Mouse (Mus musculus) megakaryocyte, embryonic 14.5 days (primary cell): ENCODE results near the gene Ptges2. TPM values are rescaled to one million over a fixed set of nuclear protein-coding genes. Genes with fewer than 3 reads are reported as not detected.
"Not testable (repeated sequence)": the region's sequence is repeated elsewhere in the genome, so short reads cannot be mapped to it uniquely, and the experiment has no call there.

Source experiments
- H3K27me3 ChIP-seq: replicated peaks from 2 replicates; pipeline ENCODE3; 2012; ENCODE audit warnings: inconsistent platforms
- H3K36me3 ChIP-seq: replicated peaks from 2 replicates; pipeline ENCODE3; 2012; ENCODE audit warnings: low read length, inconsistent platforms, mixed read lengths
- H3K4me1 ChIP-seq: 2 replicates; pipeline ENCODE4 v1.6.1; 2012; ENCODE audit warnings: inconsistent platforms
- H3K4me3 ChIP-seq: replicated peaks from 2 replicates; pipeline ENCODE3; 2012; ENCODE audit warnings: moderate library complexity, mild to moderate bottlenecking, inconsistent platforms
- H3K9me3 ChIP-seq: 2 replicates; pipeline ENCODE4 v1.6.1; 2012; ENCODE audit warnings: inconsistent platforms
- FLI1 ChIP-seq: IDR thresholded peaks from 2 replicates; pipeline ENCODE4 v1.6.1; 2012; ENCODE audit warnings: low read length, inconsistent platforms, mixed read lengths
- GATA1 ChIP-seq: IDR thresholded peaks from 3 replicates; pipeline ENCODE4 v1.6.1; 2012; ENCODE audit warnings: mixed read lengths, low read length, inconsistent platforms, borderline replicate concordance
- polyA plus RNA-seq: library from polyadenylated mRNA; stranded (reverse); fragments of >175 nt; gene quantifications from 2 replicates; pipeline ENCODE4 v1.2.3, GENCODE M21; 2012; ENCODE audit warnings: low replicate concordance; ENCODE audit not compliant: insufficient read depth

Gene Ptges2
- polyA plus RNA-seq, 1 experiment = 3.4 TPM

DNA sequence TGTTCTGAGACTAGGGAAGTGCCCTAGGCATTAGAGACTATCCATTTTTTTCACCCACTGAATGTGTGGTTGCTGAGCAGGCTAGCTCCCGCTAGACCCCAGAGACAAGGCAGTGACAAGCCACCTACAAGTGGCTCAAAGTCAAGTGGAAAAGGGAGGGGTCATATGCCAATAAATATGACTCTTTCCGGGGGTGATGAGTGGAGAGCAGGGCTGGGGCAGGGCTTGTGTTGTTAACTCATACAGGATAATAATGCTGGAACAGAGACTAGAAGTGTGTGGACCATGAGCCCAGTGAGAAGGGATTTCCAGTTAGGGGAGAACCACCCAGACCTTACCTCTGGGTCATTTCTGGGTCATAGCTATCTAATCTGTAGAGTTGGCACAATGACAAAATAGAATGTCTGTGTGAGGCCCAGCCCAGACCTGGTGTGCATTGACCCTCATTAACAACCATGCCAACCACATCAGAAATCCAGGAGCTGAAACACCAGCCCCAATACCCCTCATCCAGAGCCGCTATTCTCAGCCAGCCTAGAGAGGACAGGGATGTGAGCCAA lies 41.3 kb upstream of the Ptges2 start:
- H3K36me3 ChIP-seq = no peaks in the 10 kb centered on the region
- H3K9me3 ChIP-seq = no peaks in the 10 kb centered on the region
- H3K4me1 ChIP-seq = peaks cover 58% of the 10 kb centered on the region
- TF ChIP-seq GATA1 (no peak), FLI1 (no peak)
- H3K4me3 ChIP-seq = no peak overlapping the region
- peaks cover 48% of the 10 kb centered on the region for H3K27me3 ChIP-seq

DNA sequence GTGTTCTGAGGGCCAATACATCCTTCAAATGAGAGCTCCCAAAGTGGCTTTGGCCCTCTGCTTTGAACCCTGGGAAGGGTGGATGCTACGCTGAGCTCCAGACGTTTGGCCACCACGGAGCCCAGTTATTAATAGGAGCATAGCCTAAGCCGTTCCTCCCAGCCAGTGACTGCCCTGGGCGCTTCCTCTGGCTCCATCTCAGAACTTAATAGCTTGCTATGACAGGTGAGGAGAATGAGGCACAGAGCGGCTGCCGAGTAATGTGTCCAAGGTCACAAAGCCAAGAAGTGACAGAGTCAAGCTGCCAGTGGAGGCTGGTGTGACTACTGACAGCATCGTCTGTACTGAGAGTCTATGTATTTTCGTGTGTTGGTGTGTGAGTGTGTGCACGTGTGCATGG lies 39.5 kb upstream of the Ptges2 start:
- Histone ChIP-seq H3K27me3 (peaks cover 30% of the 10 kb centered on the region), H3K9me3 (no peaks in the 10 kb centered on the region), H3K4me3 (no peak overlapping the region), H3K4me1 (peaks cover 49% of the 10 kb centered on the region), H3K36me3 (no peaks in the 10 kb centered on the region)
- TF ChIP-seq GATA1 (no peak), FLI1 (no peak)

DNA sequence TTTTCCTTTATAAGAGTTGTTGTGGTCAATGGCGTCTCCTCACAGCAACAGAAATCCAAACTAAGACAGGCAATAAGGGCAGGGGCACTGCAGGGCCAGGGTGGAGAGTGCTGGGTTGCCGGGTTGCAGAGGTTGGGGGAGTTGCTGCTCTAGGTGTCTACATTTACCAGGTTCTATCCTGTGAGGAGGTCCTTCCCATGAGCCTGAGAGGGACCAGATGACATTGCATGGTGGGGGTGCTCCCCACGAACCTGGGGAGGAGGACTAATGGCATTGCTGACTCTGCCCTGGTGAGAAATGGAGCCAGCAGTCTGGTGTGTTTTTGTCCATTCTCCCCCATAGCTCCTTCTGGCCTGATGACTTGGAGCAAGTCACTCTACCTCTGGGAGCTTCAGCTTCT lies 38.0 kb upstream of the Ptges2 start:
- no peak for TF ChIP-seq FLI1
- no peak for TF ChIP-seq GATA1
- Histone ChIP-seq H3K4me3 (no peak overlapping the region), H3K4me1 (peaks cover 42% of the 10 kb centered on the region), H3K36me3 (no peaks in the 10 kb centered on the region), H3K9me3 (no peaks in the 10 kb centered on the region), H3K27me3 (peaks cover 15% of the 10 kb centered on the region)

DNA sequence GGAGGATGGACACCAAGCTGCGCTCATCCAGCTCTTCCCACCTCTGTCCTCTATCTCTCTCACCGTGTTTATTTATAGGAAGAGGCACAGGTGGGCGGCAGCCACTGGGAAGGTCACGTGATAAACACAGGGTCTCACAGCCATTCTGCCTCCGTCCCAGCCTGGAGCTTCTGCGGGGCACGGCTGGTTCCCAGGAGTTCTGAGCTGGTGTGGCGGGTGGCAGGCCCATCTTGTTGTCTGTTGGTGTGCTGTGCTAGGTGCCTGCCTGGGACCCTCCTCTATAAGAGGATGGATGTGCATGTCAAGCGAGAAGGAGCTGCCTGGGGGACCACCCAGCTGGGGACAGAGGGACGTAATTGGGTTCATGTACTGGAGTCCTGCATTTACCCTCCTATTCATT lies 37.3 kb upstream of the Ptges2 start:
- Histone ChIP-seq H3K4me3 (no peak overlapping the region), H3K4me1 (peaks cover 38% of the 10 kb centered on the region), H3K36me3 (no peaks in the 10 kb centered on the region), H3K9me3 (no peaks in the 10 kb centered on the region), H3K27me3 (peaks cover 11% of the 10 kb centered on the region)
- no peak for TF ChIP-seq GATA1
- TF ChIP-seq FLI1 = no peak

DNA sequence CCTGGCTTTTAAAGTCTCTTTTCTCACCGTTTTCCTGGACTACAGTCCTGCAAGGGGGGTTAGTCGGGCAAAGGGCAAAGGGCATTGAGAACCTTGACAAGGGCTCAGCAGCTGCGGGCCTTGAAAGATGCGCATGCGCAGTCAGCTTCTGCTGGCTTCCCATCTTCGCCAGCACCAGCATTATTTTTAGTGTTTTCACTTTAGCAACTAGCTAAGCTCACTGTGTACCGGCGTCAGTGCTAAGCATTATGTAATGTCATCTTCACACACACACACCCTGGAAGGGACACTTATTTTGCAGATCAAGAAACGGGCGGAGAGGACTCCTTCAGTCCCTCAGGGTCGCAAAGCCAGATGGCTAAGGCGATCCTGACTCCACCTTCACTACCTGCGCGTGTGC lies 35.0 kb upstream of the Ptges2 start:
- TF ChIP-seq GATA1 (no peak), FLI1 (no peak)
- Histone ChIP-seq H3K4me1 (peaks cover 51% of the 10 kb centered on the region), H3K9me3 (no peaks in the 10 kb centered on the region), H3K27me3 (peaks cover 11% of the 10 kb centered on the region), H3K36me3 (peaks cover 16% of the 10 kb centered on the region), H3K4me3 (peak overlapping the region; percentile 93)

DNA sequence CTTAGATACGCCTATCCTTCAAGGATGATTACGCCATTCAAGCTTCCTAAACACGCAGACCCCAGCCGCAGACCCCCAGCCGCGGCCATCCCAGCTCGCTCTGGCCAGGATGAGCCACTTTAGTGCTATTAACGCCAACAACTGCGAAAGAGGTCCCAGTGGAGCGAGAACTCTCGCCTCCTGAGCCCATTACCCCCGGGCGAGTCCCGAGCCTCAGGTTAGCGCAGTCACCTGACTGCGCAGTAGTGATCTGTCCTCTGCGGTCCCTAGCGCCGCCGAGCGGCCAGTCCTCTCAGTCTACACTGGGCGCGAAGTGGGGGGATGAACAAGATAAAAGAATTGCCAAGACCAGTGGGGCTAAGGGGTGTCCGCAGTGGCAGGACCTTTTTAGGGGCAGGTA lies 34.3 kb upstream of the Ptges2 start:
- TF ChIP-seq FLI1 (no peak), GATA1 (no peak)
- H3K9me3 ChIP-seq = no peaks in the 10 kb centered on the region
- H3K36me3 ChIP-seq = peaks cover 23% of the 10 kb centered on the region
- peaks cover 9% of the 10 kb centered on the region for H3K27me3 ChIP-seq
- peaks cover 58% of the 10 kb centered on the region for H3K4me1 ChIP-seq
- peak overlapping the region; percentile 93 for H3K4me3 ChIP-seq

DNA sequence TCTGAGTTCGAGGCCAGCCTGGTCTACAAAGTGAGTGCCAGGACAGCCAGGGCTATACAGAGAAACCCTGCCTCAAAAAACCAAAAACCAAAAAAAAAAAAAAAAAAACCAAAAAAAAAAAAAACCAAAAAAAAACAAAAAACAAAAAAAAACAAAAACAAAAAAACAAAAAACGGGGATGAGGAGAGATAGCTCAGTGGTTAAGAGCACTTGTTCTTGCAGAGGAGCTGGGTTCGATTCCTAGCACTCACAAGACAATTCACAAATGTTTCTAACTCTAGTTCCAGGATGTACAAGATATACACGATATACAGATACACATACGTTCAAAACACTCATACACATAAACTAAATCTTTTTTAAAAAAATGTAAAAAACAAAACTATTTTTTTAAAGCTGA lies 33.4 kb upstream of the Ptges2 start:
- not testable (repeated sequence) for H3K9me3 ChIP-seq, H3K27me3 ChIP-seq
- H3K4me3 ChIP-seq = peak overlapping the region; percentile 97
- peaks cover 58% of the 10 kb centered on the region for H3K4me1 ChIP-seq
- H3K36me3 ChIP-seq = peaks cover 32% of the 10 kb centered on the region

DNA sequence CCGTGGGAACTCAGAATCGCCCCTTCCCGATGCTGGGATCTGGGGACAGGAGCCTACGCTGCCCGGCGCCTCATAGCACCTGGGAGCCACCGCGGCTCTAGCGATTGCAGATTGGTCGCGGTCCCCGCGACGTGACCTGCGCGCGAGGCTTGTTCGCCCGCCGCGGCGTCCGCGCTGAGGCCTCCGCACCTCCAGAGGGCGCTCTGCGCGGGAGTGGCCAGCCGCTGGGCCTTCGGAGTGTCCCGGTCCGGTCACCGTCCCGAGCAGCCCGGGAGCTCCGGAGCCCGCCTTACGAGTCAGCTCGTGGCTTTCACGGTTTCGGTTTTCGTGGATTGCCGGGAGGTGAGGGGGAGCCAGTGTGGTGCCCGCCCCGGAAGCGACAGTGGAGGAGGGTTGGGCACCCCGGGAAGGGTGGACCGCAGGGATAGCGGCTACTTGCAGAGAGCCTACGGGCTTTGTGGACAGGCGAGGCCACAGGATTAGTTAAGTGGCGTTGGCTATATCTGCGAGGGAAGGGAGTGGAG lies 32.8 kb upstream of the Ptges2 start:
- Histone ChIP-seq H3K36me3 (peaks cover 37% of the 10 kb centered on the region), H3K27me3 (peaks cover 6% of the 10 kb centered on the region), H3K4me3 (peak overlapping the region; percentile 97), H3K4me1 (peaks cover 52% of the 10 kb centered on the region), H3K9me3 (no peaks in the 10 kb centered on the region)
- TF ChIP-seq GATA1 (no peak), FLI1 (no peak)

DNA sequence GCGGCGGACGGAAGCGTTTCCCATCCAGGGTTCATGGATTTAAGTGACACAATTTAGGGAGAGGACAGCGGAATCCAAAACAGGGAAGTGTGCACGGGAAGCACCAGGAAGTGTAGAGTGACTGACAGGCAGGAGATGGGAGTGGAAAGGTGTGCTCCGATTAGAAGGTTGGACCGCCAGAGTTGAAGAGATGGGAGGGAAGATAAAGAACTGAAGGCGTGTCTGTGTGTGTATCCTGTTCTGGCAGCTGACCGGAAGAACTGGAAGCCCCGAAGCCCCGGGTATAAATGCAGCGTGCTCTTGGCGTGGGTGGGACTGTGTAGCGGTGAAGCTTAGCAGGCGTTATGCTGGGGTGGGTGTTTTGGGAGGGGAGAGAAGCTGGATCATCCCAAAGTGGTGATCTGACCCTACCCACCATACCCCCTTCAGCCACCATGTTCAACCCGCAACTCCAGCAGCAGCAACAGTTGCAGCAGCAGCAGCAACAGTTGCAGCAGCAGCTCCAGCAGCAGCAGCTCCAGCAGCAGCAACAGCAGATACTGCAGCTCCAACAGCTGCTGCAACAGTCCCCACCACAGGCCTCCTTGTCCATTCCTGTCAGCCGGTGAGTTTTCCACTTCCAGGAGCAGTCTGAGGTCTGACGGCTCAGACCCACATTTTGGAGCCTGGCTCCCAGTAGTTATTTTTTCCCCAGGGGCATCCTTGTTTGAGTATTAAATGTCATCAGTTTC lies 32.2 kb upstream of the Ptges2 start:
- H3K9me3 ChIP-seq = no peaks in the 10 kb centered on the region
- H3K36me3 ChIP-seq = peaks cover 42% of the 10 kb centered on the region
- peak overlapping the region; percentile 97 for H3K4me3 ChIP-seq
- peaks cover 52% of the 10 kb centered on the region for H3K4me1 ChIP-seq
- H3K27me3 ChIP-seq = peaks cover under 1% of the 10 kb centered on the region
- TF ChIP-seq FLI1 (no peak), GATA1 (peak; percentile 68; the same call in 1 of the 3 replicates)

DNA sequence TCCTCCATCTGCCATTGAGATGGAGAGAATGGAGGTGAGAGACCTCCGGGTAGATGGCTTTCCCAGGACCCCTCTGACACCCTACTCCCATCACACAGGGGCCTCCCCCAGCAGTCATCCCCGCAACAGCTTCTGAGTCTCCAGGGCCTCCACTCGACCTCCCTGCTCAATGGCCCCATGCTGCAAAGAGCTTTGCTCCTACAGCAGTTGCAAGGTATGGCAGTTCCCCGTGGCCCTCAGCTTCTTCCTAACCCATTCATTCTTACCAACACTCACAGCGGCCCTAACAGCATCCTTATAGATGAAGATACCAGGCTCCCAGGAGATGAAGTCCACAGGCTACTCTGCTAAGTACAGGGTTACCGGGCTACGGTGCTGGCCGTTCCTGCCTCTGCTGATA lies 31.6 kb upstream of the Ptges2 start:
- H3K4me3 ChIP-seq = peak overlapping the region; percentile 97
- no peaks in the 10 kb centered on the region for H3K27me3 ChIP-seq
- peaks cover 44% of the 10 kb centered on the region for H3K36me3 ChIP-seq
- peaks cover 52% of the 10 kb centered on the region for H3K4me1 ChIP-seq
- H3K9me3 ChIP-seq = no peaks in the 10 kb centered on the region
- TF ChIP-seq GATA1 = no peak
- TF ChIP-seq FLI1 = no peak
